Mouse (Mus musculus) ES-Bruce4 (cell line): ENCODE results near the gene Tgfa.

ENCODE experiments used
- CTCF ChIP-seq: IDR thresholded peaks from one replicate; pipeline ENCODE4 v1.8.1; 2011; ENCODE audit warnings: low read depth, low read length
- EP300 ChIP-seq: IDR thresholded peaks from 2 replicates; pipeline ENCODE4 v1.6.1; 2011; ENCODE audit warnings: low read depth, low read length; ENCODE audit not compliant: insufficient read depth
- POLR2A ChIP-seq: IDR thresholded peaks from one replicate; pipeline ENCODE4 v1.8.1; 2011; ENCODE audit warnings: low read length; ENCODE audit not compliant: insufficient read depth

GRCm38 (mm10) chr6:86250830-86251229, 55.8 kb downstream of the Tgfa start:
- TF ChIP-seq CTCF (no peak), POLR2A (no peak), EP300 (no peak)
